Mouse (Mus musculus) MEL (cell line): ENCODE results near the gene Zfp715.

Experiments
- MAX ChIP-seq: IDR thresholded peaks from 2 replicates; pipeline ENCODE4 v1.6.1; 2011; ENCODE audit warnings: low read length, improper control_type of control experiment
- POLR2A ChIP-seq, 2 experiments: IDR thresholded peaks; 2 replicates each; pipeline ENCODE4 v1.6.1; 2011 to 2012; ENCODE audit warnings: low read length in 2 of 2, mild to moderate bottlenecking in 2 of 2, control low read depth in 1 of 2, improper control_type of control experiment in 1 of 2, low read depth in 1 of 2, moderate library complexity in 1 of 2; ENCODE audit not compliant: control insufficient read depth in 1 of 2, insufficient read depth in 1 of 2, poor library complexity in 1 of 2

GRCm38 (mm10) chr7:43346571-43346970, 33.5 kb upstream of the Zfp715 start:
- no peak for TF ChIP-seq POLR2A (IDR thresholded peaks at IDR 0.05; ENCODE audit: control insufficient read depth in 1 of 2, insufficient read depth in 1 of 2, low read depth in 1 of 2, low read length in 2 of 2, poor library complexity in 1 of 2)
- no peak for TF ChIP-seq MAX
